Mouse (Mus musculus): Measurements from ENCODE around the gene Teddm1a.

GRCm38 (mm10) chr1:153911276-153911795, 19.8 kb downstream of the Teddm1a start:
- TF ChIP-seq POLR2A (IDR thresholded peaks at IDR 0.05; ENCODE audit: low read depth, low read length) (no peak), CTCF (IDR thresholded peaks at IDR 0.05; ENCODE audit: extremely low read depth, insufficient read length, insufficient replicate concordance, low read depth, low read length) (no peak)

All from small intestine, adult 2 months (tissue).